Comparison of ENCODE assay signal across 30 mouse cellular contexts in the genomic region with DNA sequence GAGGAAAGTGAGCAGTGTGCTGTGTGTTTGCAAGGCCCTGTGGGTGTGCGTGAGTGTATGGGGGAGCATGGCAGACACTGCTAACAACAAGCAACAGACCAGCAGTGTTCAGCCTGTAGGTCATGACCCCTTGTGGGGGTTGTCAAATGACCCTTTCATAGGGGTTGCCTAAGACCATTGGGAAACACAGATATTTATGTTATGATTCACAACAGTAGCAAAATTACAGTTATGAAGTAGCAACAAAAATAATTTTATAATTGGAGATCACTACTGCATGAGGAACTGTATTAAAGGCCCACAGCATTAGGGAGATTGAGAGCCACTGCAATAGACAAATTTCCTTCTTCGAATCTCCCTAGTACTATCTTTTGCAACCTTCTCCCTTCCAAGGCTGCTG. TPM values are rescaled to one million over a fixed set of nuclear protein-coding genes. Genes with fewer than 3 reads are reported as not detected.
DNase-seq lines count a peak whose midpoint lies in the region; ATAC-seq and TF ChIP-seq lines count a peak whose summit lies in the region.
"Had no signal": no experiment of that assay in that cellular context is flagged by ENCODE, and none has a peak within 500 bp of the region (broad histone marks: within the 10 kb centered on the region; RNA-seq: fewer than 3 reads in every experiment).

No protein-coding gene starts in this region.

- H3K27ac ChIP-seq in heart, embryonic 11.5 days (ENCODE audit: low read depth, low read length): peak overlapping the region; percentile 50
- peak overlapping the region; percentile 49; the same call in 1 of the 2 replicates for H3K27ac ChIP-seq in heart, postnatal 0 days (ENCODE audit: low read depth)
- H3K27ac ChIP-seq in heart, adult 2 months: no peak overlapping the region
- H3K27ac ChIP-seq in liver, postnatal 0 days (ENCODE audit: low read depth): 0 out of 2 replicates have a peak overlapping the region, but pooled peaks have one; percentile 34
- H3K27ac ChIP-seq in liver, embryonic 12.5 days: no peak overlapping the region
- 0 out of 2 replicates have a peak overlapping the region, but pooled peaks have one; percentile 14 for H3K27ac ChIP-seq in limb, embryonic 10.5 days
- no peak overlapping the region for H3K27ac ChIP-seq in midbrain, postnatal 0 days (ENCODE audit: low read depth, low read length)
- H3K27ac ChIP-seq: embryonic facial prominence, embryonic 12.5 days; hindbrain, embryonic 12.5 days; hindbrain, postnatal 0 days; midbrain, embryonic 15.5 days had no signal

- H3K9me3 ChIP-seq in heart, embryonic 11.5 days (replicated peaks; ENCODE audit: control insufficient read depth, low read length): no peaks in the 10 kb centered on the region
- H3K9me3 ChIP-seq in heart, postnatal 0 days (replicated peaks; ENCODE audit: control insufficient read depth, low read length): no peaks in the 10 kb centered on the region
- no peaks in the 10 kb centered on the region for H3K9me3 ChIP-seq in liver, postnatal 0 days (ENCODE audit: low read length)
- no peaks in the 10 kb centered on the region for H3K9me3 ChIP-seq in liver, embryonic 12.5 days (replicated peaks)
- no peaks in the 10 kb centered on the region for H3K9me3 ChIP-seq in limb, embryonic 10.5 days (replicated peaks)
- no peaks in the 10 kb centered on the region for H3K9me3 ChIP-seq in midbrain, postnatal 0 days (ENCODE audit: low read length)
- H3K9me3 ChIP-seq: embryonic facial prominence, embryonic 12.5 days; hindbrain, embryonic 12.5 days; intestine, embryonic 15.5 days; limb, embryonic 12.5 days; midbrain, embryonic 10.5 days; midbrain, embryonic 15.5 days had no signal

- H3K4me2 ChIP-seq in heart, embryonic 11.5 days: no peak overlapping the region
- no peak overlapping the region for H3K4me2 ChIP-seq in heart, postnatal 0 days (ENCODE audit: low read depth, low read length)
- H3K4me2 ChIP-seq in liver, postnatal 0 days (ENCODE audit: low read depth, low read length): no peak overlapping the region
- H3K4me2 ChIP-seq in liver, embryonic 12.5 days: no peak overlapping the region
- H3K4me2 ChIP-seq in midbrain, postnatal 0 days (ENCODE audit: low read depth, low read length, poor library complexity, severe bottlenecking): no peak overlapping the region
- H3K4me2 ChIP-seq: embryonic facial prominence, embryonic 12.5 days; hindbrain, embryonic 12.5 days; intestine, embryonic 15.5 days; limb, embryonic 12.5 days; midbrain, embryonic 15.5 days had no signal

- no peak for TF ChIP-seq CTCF in heart, postnatal 0 days (IDR thresholded peaks at IDR 0.05; ENCODE audit: low read depth)
- no peak for TF ChIP-seq CTCF in heart, adult 2 months (IDR thresholded peaks at IDR 0.05)
- no peak for TF ChIP-seq CTCF in liver, postnatal 0 days (IDR thresholded peaks at IDR 0.05; ENCODE audit: low read depth)
- no peak for TF ChIP-seq CTCF in midbrain, postnatal 0 days (IDR thresholded peaks at IDR 0.05)

- no peak overlapping the region for H3K9ac ChIP-seq in heart, embryonic 11.5 days (ENCODE audit: low read depth, low read length)
- no peak overlapping the region; the same call in 1 of the 2 replicates for H3K9ac ChIP-seq in heart, postnatal 0 days (replicated peaks; ENCODE audit: low read depth, low read length)
- H3K9ac ChIP-seq in heart, adult 2 months (ENCODE audit: low read depth, low read length): no peak overlapping the region
- no peak overlapping the region for H3K9ac ChIP-seq in liver, postnatal 0 days (replicated peaks)
- H3K9ac ChIP-seq in liver, embryonic 12.5 days: no peak overlapping the region
- no peak overlapping the region for H3K9ac ChIP-seq in midbrain, postnatal 0 days (replicated peaks; ENCODE audit: low read length, poor library complexity, severe bottlenecking)
- H3K9ac ChIP-seq: embryonic facial prominence, embryonic 12.5 days; forebrain, postnatal 0 days; hindbrain, embryonic 12.5 days; intestine, embryonic 15.5 days; limb, embryonic 12.5 days; midbrain, embryonic 15.5 days had no signal

- H3K4me3 ChIP-seq in heart, embryonic 11.5 days (ENCODE audit: low read depth, low read length): no peak overlapping the region
- H3K4me3 ChIP-seq in heart, postnatal 0 days (ENCODE audit: low read depth, low read length): no peak overlapping the region
- H3K4me3 ChIP-seq in heart, adult 2 months: no peak overlapping the region
- H3K4me3 ChIP-seq in liver, postnatal 0 days (ENCODE audit: low read depth, low read length): no peak overlapping the region
- H3K4me3 ChIP-seq in liver, embryonic 12.5 days: no peak overlapping the region
- no peak overlapping the region for H3K4me3 ChIP-seq in limb, embryonic 10.5 days
- H3K4me3 ChIP-seq in midbrain, postnatal 0 days (ENCODE audit: low read depth, low read length): no peak overlapping the region
- H3K4me3 ChIP-seq: embryonic facial prominence, embryonic 12.5 days; hindbrain, embryonic 12.5 days; intestine, embryonic 15.5 days; limb, embryonic 12.5 days; midbrain, embryonic 10.5 days; midbrain, embryonic 15.5 days had no signal

- WGBS in heart, embryonic 11.5 days (ENCODE audit: insufficient replicate concordance): 70% methylated on average over 2 of the region's 2 CpGs
- WGBS in heart, postnatal 0 days: 83% methylated on average over 2 of the region's 2 CpGs
- 70% methylated on average over 2 of the region's 2 CpGs for WGBS in heart, adult 2 months
- WGBS in liver, postnatal 0 days (ENCODE audit: insufficient replicate concordance): 69% methylated on average over 2 of the region's 2 CpGs
- WGBS in liver, embryonic 12.5 days (ENCODE audit: insufficient replicate concordance): 75% methylated on average over 2 of the region's 2 CpGs
- WGBS in limb, embryonic 10.5 days: 91% methylated on average over 2 of the region's 2 CpGs
- WGBS in midbrain, postnatal 0 days: 94% methylated on average over 2 of the region's 2 CpGs

- H3K79me2 ChIP-seq in heart, adult 2 months (replicated peaks; ENCODE audit: control insufficient read depth, insufficient read depth, low read length): peaks cover 2% of the 10 kb centered on the region; the same call in 1 of the 2 replicates

- no peak for DNase-seq in heart, adult 18-20 months
- no peak for DNase-seq in heart, postnatal 0 days (ENCODE audit: low spot score)
- no peak for DNase-seq in heart, adult 2 months
- DNase-seq in liver, postnatal 0 days: no peak
- DNase-seq in limb, embryonic 10.5 days (ENCODE audit: low spot score): no peak
- DNase-seq in midbrain, postnatal 0 days (ENCODE audit: low spot score): no peak
- DNase-seq: B cell, adult 2 months; cerebellum, adult 11 months; cerebellum, adult 9-10 months; cerebellum, postnatal 36 days; forebrain, postnatal 0 days; gastrocnemius, postnatal 10 days; heart, adult 11 months; kidney, adult 2 months; kidney, postnatal 36 days; layer of hippocampus, postnatal 36 days; lung, adult 2 months; lung, postnatal 14 days; spleen, adult 18-20 months; thymus, postnatal 14 days had no signal

- TF ChIP-seq EP300 in heart, postnatal 0 days (IDR thresholded peaks at IDR 0.05; ENCODE audit: low read depth): no peak
- no peak for TF ChIP-seq EP300 in heart, adult 2 months (IDR thresholded peaks at IDR 0.05; ENCODE audit: insufficient read depth, low read depth, low read length)
- TF ChIP-seq EP300 in liver, postnatal 0 days (IDR thresholded peaks at IDR 0.05; ENCODE audit: low read depth): no peak

- no peak for ATAC-seq in heart, embryonic 11.5 days (replicated peaks; ENCODE audit: insufficient number of reproducible peaks, low FRiP score, low TSS enrichment)
- ATAC-seq in heart, postnatal 0 days (ENCODE audit: insufficient read depth, low read depth): no peak
- no peak for ATAC-seq in liver, postnatal 0 days
- no peak for ATAC-seq in liver, embryonic 12.5 days
- no peak for ATAC-seq in midbrain, postnatal 0 days (ENCODE audit: low FRiP score)
- ATAC-seq: activated CD4-positive, CD25-positive, alpha-beta regulatory T cell, adult 4 months; forebrain, postnatal 0 days; hindbrain, postnatal 0 days; intestine, embryonic 15.5 days; midbrain, embryonic 15.5 days had no signal

- H3K27me3 ChIP-seq in heart, embryonic 11.5 days (ENCODE audit: control insufficient read depth, insufficient read depth, low read length): no peaks in the 10 kb centered on the region
- no peaks in the 10 kb centered on the region for H3K27me3 ChIP-seq in heart, postnatal 0 days (ENCODE audit: control insufficient read depth, insufficient read depth, low read length)
- H3K27me3 ChIP-seq in heart, adult 2 months (ENCODE audit: control insufficient read depth, insufficient read depth, low read length): no peaks in the 10 kb centered on the region
- no peaks in the 10 kb centered on the region for H3K27me3 ChIP-seq in liver, postnatal 0 days (ENCODE audit: insufficient read depth, low read length)
- H3K27me3 ChIP-seq in liver, embryonic 12.5 days (replicated peaks): no peaks in the 10 kb centered on the region
- H3K27me3 ChIP-seq in limb, embryonic 10.5 days (ENCODE audit: low read depth, poor library complexity, severe bottlenecking): no peaks in the 10 kb centered on the region
- H3K27me3 ChIP-seq in midbrain, postnatal 0 days (ENCODE audit: insufficient read depth, low read length): no peaks in the 10 kb centered on the region
- H3K27me3 ChIP-seq: embryonic facial prominence, embryonic 12.5 days; hindbrain, embryonic 12.5 days; intestine, embryonic 15.5 days; limb, embryonic 12.5 days; midbrain, embryonic 15.5 days had no signal

- peaks cover 17% of the 10 kb centered on the region for H3K36me3 ChIP-seq in heart, embryonic 11.5 days (ENCODE audit: control insufficient read depth, insufficient read depth, low read length)
- peaks cover 41% of the 10 kb centered on the region for H3K36me3 ChIP-seq in heart, postnatal 0 days (replicated peaks; ENCODE audit: control insufficient read depth, insufficient read depth, low read length)
- H3K36me3 ChIP-seq in heart, adult 2 months (ENCODE audit: control insufficient read depth, insufficient read depth, low read length): peaks cover 49% of the 10 kb centered on the region
- H3K36me3 ChIP-seq in liver, postnatal 0 days (replicated peaks; ENCODE audit: insufficient read depth, low read length): peaks cover 20% of the 10 kb centered on the region
- peaks cover 34% of the 10 kb centered on the region for H3K36me3 ChIP-seq in liver, embryonic 12.5 days
- H3K36me3 ChIP-seq in limb, embryonic 10.5 days: peaks cover 27% of the 10 kb centered on the region
- no peaks in the 10 kb centered on the region for H3K36me3 ChIP-seq in midbrain, postnatal 0 days (ENCODE audit: insufficient read depth, low read length)
- H3K36me3 ChIP-seq: hindbrain, embryonic 12.5 days; midbrain, embryonic 10.5 days; midbrain, embryonic 15.5 days had no signal

- H3K4me1 ChIP-seq in heart, embryonic 11.5 days (ENCODE audit: control insufficient read depth, insufficient read depth, low read length): peaks cover 90% of the 10 kb centered on the region
- peaks cover 93% of the 10 kb centered on the region for H3K4me1 ChIP-seq in heart, postnatal 0 days (ENCODE audit: control insufficient read depth, insufficient read depth)
- H3K4me1 ChIP-seq in heart, adult 2 months (ENCODE audit: control insufficient read depth, insufficient read depth, low read length): peaks cover 58% of the 10 kb centered on the region
- peaks cover 57% of the 10 kb centered on the region for H3K4me1 ChIP-seq in liver, postnatal 0 days (ENCODE audit: insufficient read depth)
- peaks cover 59% of the 10 kb centered on the region for H3K4me1 ChIP-seq in liver, embryonic 12.5 days
- peaks cover 46% of the 10 kb centered on the region for H3K4me1 ChIP-seq in limb, embryonic 10.5 days
- peaks cover 20% of the 10 kb centered on the region for H3K4me1 ChIP-seq in midbrain, postnatal 0 days (ENCODE audit: insufficient read depth, low read length)

- TF ChIP-seq POLR2A in heart, adult 2 months (IDR thresholded peaks at IDR 0.05; ENCODE audit: insufficient read depth, low read depth, low read length): no peak

- intact Hi-C loops in heart, adult 2 months (cut with DNase I): loop anchor here (2.0 kb wide), 1 partner anchor 19 kb away; no protein-coding TSS in a partner anchor

RNA-seq across cellular contexts. Expression of a gene that starts 13.5 kb away (rescaled TPM):
- 300 and 370 TPM in 2 replicates for polyA plus RNA-seq in heart, embryonic 11.5 days (2014; fragmentation: Nextera tagmentation; extraction: Ambion mirVana)
- total RNA-seq in heart, adult 18-20 months (2021): 100 to 1,000 TPM; 206 to 210 TPM
- 306 and 424 TPM in 2 replicates for total RNA-seq in heart, postnatal 0 days (2014; rRNA removed; ENCODE audit: low replicate concordance)
- polyA plus RNA-seq in heart, postnatal 0 days (2015; fragmentation: Nextera tagmentation; extraction: Ambion mirVana): 250 and 254 TPM in 2 replicates
- total RNA-seq in heart, adult 2 months (2021): 100 to 1,000 TPM; 205 to 213 TPM
- polyA plus RNA-seq in heart, adult 2 months (2012; rRNA removed): 136 and 193 TPM in 2 replicates
- 47.5 and 47.7 TPM in 2 replicates for polyA plus RNA-seq in liver, postnatal 0 days (2015; fragmentation: Nextera tagmentation; extraction: Ambion mirVana)
- polyA plus RNA-seq in liver, embryonic 12.5 days (2016; fragmentation: Nextera tagmentation; extraction: Ambion mirVana): 52.9 and 54.7 TPM in 2 replicates
- 53.5 and 69.1 TPM in 2 replicates for polyA plus RNA-seq in limb, embryonic 10.5 days (2016; fragmentation: Nextera tagmentation; extraction: Ambion mirVana)
- total RNA-seq in midbrain, postnatal 0 days (2014; rRNA removed): 48.2 and 51.5 TPM in 2 replicates
- polyA plus RNA-seq in midbrain, postnatal 0 days (2015; fragmentation: Nextera tagmentation; extraction: Ambion mirVana): 37.6 and 39.3 TPM in 2 replicates

RNA-seq across cellular contexts. Expression of a gene that starts 57.0 kb away (rescaled TPM):
- 16.0 and 16.8 TPM in 2 replicates for polyA plus RNA-seq in heart, embryonic 11.5 days (2014; fragmentation: Nextera tagmentation; extraction: Ambion mirVana)
- total RNA-seq in heart, adult 18-20 months (2021): 10 to 100 TPM; 26.7 to 32.7 TPM
- 16.6 and 19.9 TPM in 2 replicates for total RNA-seq in heart, postnatal 0 days (2014; rRNA removed; ENCODE audit: low replicate concordance)
- polyA plus RNA-seq in heart, postnatal 0 days (2015; fragmentation: Nextera tagmentation; extraction: Ambion mirVana): 19.7 and 22.7 TPM in 2 replicates
- 10 to 100 TPM; 25.9 to 34.4 TPM for total RNA-seq in heart, adult 2 months (2021)
- polyA plus RNA-seq in heart, adult 2 months (2012; rRNA removed): 26.6 and 31.9 TPM in 2 replicates
- 5.2 and 5.3 TPM in 2 replicates for polyA plus RNA-seq in liver, postnatal 0 days (2015; fragmentation: Nextera tagmentation; extraction: Ambion mirVana)
- 7.4 and 7.6 TPM in 2 replicates for polyA plus RNA-seq in liver, embryonic 12.5 days (2016; fragmentation: Nextera tagmentation; extraction: Ambion mirVana)
- polyA plus RNA-seq in limb, embryonic 10.5 days (2016; fragmentation: Nextera tagmentation; extraction: Ambion mirVana): 10.0 and 14.0 TPM in 2 replicates
- 19.2 and 20.9 TPM in 2 replicates for total RNA-seq in midbrain, postnatal 0 days (2014; rRNA removed)
- 17.0 and 17.2 TPM in 2 replicates for polyA plus RNA-seq in midbrain, postnatal 0 days (2015; fragmentation: Nextera tagmentation; extraction: Ambion mirVana)

RNA-seq across cellular contexts. Expression of a gene that starts 58.2 kb away (rescaled TPM):
- polyA plus RNA-seq in heart, embryonic 11.5 days (2014; fragmentation: Nextera tagmentation; extraction: Ambion mirVana): 16.5 and 17.1 TPM in 2 replicates
- 1 to 10 TPM; 5.3 to 8.3 TPM for total RNA-seq in heart, adult 18-20 months (2021)
- total RNA-seq in heart, postnatal 0 days (2014; rRNA removed; ENCODE audit: low replicate concordance): 17.6 and 22.2 TPM in 2 replicates
- 22.0 and 22.3 TPM in 2 replicates for polyA plus RNA-seq in heart, postnatal 0 days (2015; fragmentation: Nextera tagmentation; extraction: Ambion mirVana)
- total RNA-seq in heart, adult 2 months (2021): 1 to 10 TPM; 6.5 to 9.7 TPM
- polyA plus RNA-seq in heart, adult 2 months (2012; rRNA removed): 9.2 and 24.8 TPM in 2 replicates
- polyA plus RNA-seq in liver, postnatal 0 days (2015; fragmentation: Nextera tagmentation; extraction: Ambion mirVana): 1.3 and 1.6 TPM in 2 replicates
- 1.0 and 1.2 TPM in 2 replicates for polyA plus RNA-seq in liver, embryonic 12.5 days (2016; fragmentation: Nextera tagmentation; extraction: Ambion mirVana)
- 0.61 and 0.85 TPM in 2 replicates for polyA plus RNA-seq in limb, embryonic 10.5 days (2016; fragmentation: Nextera tagmentation; extraction: Ambion mirVana)
- 0.33 and 2.2 TPM in 2 replicates for total RNA-seq in midbrain, postnatal 0 days (2014; rRNA removed)
- 0.39 and 0.52 TPM in 2 replicates for polyA plus RNA-seq in midbrain, postnatal 0 days (2015; fragmentation: Nextera tagmentation; extraction: Ambion mirVana)
- total RNA-seq: hindbrain, postnatal 0 days had no signal

Comparison
In these comparisons a context has a peak if more than half of its experiments do, and no peak if none do; other contexts are left out.
1. H3K27ac ChIP-seq: peak in heart, embryonic 11.5 days (single experiment), heart, postnatal 0 days (single experiment), liver, postnatal 0 days (single experiment) and limb, embryonic 10.5 days (single experiment); none in heart, adult 2 months (single experiment), liver, embryonic 12.5 days (single experiment) and midbrain, postnatal 0 days (single experiment).